Mouse (Mus musculus) bone marrow macrophage, adult 2 months (primary cell): ENCODE measurements around the gene Mfng. TPM values are rescaled to one million over a fixed set of nuclear protein-coding genes. Genes with fewer than 3 reads are reported as not detected.

ENCODE experiments used
- H3K27ac ChIP-seq: 2 replicates; pipeline ENCODE4 v1.5.1; 2012; ENCODE audit warnings: low read depth, low read length; ENCODE audit not compliant: insufficient read depth
- H3K4me1 ChIP-seq: 2 replicates; pipeline ENCODE4 v1.6.1; 2012; ENCODE audit warnings: low read length; ENCODE audit not compliant: control insufficient read depth, insufficient read depth
- H3K4me3 ChIP-seq: 2 replicates; pipeline ENCODE4 v1.5.1; 2012; ENCODE audit warnings: mild to moderate bottlenecking, low read length, moderate library complexity; ENCODE audit not compliant: insufficient read depth
- CTCF ChIP-seq: IDR thresholded peaks from 2 replicates; pipeline ENCODE4 v1.5.1; 2012; ENCODE audit warnings: low read depth, mild to moderate bottlenecking, low read length, moderate library complexity
- POLR2A ChIP-seq: IDR thresholded peaks from 2 replicates; pipeline ENCODE4 v1.6.1; 2012; ENCODE audit warnings: mild to moderate bottlenecking, low read depth, low read length, borderline replicate concordance
- polyA plus RNA-seq: library from polyadenylated mRNA; stranded (reverse); fragments of >200 nt; gene quantifications from 2 replicates; pipeline ENCODE4 v1.2.4, GENCODE M21; 2012; ENCODE audit not compliant: missing spikeins, insufficient read depth, insufficient read length

Gene Mfng
- polyA plus RNA-seq, 1 experiment: 16.2 TPM

DNA sequence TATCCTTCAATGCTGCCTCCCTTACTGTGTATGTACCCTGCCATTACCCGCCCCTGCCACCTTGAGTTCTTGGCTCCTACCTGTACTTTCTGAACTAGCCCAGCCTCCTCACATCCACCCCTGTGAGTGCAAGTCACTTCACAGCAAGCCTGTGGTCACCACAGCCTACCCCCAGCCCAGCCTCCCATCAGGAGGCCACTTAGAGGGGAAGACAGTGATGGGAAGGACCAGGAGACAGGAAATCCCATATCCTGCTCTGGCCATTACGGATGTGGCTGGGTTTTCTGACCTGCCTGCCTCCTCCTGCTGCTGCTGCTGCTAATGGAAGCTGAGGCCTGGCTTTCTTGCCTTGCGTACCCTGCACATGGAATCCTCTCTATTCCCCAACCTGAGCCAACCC lies 14.8 kb upstream of the Mfng start:
- H3K4me3 ChIP-seq: no peak overlapping the region
- peaks cover 6% of the 10 kb centered on the region for H3K4me1 ChIP-seq
- no peak overlapping the region for H3K27ac ChIP-seq
- TF ChIP-seq POLR2A (no peak), CTCF (no peak)

- no peak overlapping the region for H3K4me3 ChIP-seq
- H3K4me1 ChIP-seq: peaks cover 6% of the 10 kb centered on the region
- TF ChIP-seq CTCF: no peak
- no peak for TF ChIP-seq POLR2A
- no peak overlapping the region for H3K27ac ChIP-seq
Measured at GRCm38 (mm10) chr15:78787287-78787856, 14.1 kb upstream of the Mfng start.

- H3K4me1 ChIP-seq: peaks cover 6% of the 10 kb centered on the region
- H3K4me3 ChIP-seq: no peak overlapping the region
- no peak for TF ChIP-seq CTCF
- no peak for TF ChIP-seq POLR2A
- no peak overlapping the region for H3K27ac ChIP-seq
Measured at GRCm38 (mm10) chr15:78786411-78786818, 13.1 kb upstream of the Mfng start.

GRCm38 (mm10) chr15:78785961-78786360 lies 12.7 kb upstream of the Mfng start:
- Histone ChIP-seq H3K4me3 (no peak overlapping the region), H3K27ac (no peak overlapping the region), H3K4me1 (peaks cover 6% of the 10 kb centered on the region)
- TF ChIP-seq POLR2A (no peak), CTCF (no peak)

- no peak for TF ChIP-seq POLR2A
- no peak for TF ChIP-seq CTCF
- no peak overlapping the region for H3K27ac ChIP-seq
- H3K4me1 ChIP-seq: no peaks in the 10 kb centered on the region
- no peak overlapping the region for H3K4me3 ChIP-seq
Measured at GRCm38 (mm10) chr15:78785258-78785657, 12.0 kb upstream of the Mfng start.

DNA sequence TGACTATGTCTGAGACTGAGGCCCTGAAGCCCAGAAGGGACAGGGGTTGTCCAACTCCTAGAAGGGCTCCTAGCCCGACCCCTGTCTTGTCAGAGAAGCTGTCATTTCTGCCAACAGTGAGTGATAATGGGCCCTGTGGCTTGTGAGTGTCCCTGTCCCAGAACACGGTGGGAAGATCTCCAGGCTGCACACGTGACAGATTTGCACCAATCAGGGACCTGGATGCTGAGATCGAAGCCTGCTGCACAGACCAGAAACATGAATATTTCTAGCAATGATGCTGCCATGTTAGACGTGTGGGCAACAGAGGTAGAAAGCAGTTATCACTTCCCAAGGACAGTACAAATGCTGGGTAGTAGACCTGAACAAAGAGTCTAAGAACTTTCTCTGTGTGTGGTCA lies 11.2 kb upstream of the Mfng start:
- no peaks in the 10 kb centered on the region for H3K4me1 ChIP-seq
- H3K4me3 ChIP-seq: no peak overlapping the region
- H3K27ac ChIP-seq: no peak overlapping the region
- TF ChIP-seq CTCF (no peak), POLR2A (no peak)

GRCm38 (mm10) chr15:78782348-78783103 lies 9.3 kb upstream of the Mfng start:
- TF ChIP-seq CTCF (no peak), POLR2A (no peak)
- Histone ChIP-seq H3K4me1 (peaks cover 2% of the 10 kb centered on the region; the same call in 1 of the 2 replicates), H3K4me3 (no peak overlapping the region), H3K27ac (no peak overlapping the region)

DNA sequence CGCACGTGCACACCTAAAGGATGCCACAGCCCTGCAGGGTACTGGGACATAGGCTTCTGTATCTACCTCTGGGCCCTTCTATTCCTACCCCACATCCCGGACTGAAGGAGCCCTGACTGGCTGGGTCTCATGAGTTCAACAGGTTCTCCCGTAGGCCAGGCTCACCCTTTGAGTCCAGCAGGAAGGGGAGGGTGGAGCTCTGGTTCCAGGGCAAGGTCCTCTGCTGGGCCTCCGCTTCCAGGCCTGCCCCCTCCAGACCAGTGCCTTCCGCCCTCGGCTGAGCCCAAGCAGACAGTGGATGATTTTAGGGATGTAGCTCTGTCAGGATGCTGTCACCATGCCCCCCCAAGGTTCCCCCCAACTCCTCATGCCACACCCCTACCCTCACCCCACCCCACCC lies 7.6 kb upstream of the Mfng start:
- no peak overlapping the region for H3K27ac ChIP-seq
- H3K4me1 ChIP-seq: peaks cover 2% of the 10 kb centered on the region; the same call in 1 of the 2 replicates
- TF ChIP-seq CTCF: no peak
- no peak for TF ChIP-seq POLR2A
- H3K4me3 ChIP-seq: no peak overlapping the region

DNA sequence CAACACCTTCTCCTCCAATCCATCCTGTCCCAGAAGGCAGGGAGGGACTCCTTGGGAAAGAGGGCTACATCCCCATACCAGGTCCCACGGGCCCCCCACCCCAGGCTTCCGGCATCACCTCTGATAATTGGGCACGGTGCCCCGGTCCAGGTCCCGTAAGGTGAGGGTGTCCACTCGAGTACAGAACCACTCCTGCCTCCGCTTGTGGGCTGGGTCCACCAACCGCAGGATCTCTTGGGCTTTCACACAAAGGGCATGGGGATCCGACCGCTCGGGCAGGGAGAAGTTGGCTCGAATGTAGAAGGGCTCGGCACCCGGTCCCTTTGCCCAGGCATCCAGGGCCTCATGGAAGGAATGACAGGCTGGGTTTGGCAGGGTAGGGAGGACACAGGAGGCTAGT lies 7.1 kb upstream of the Mfng start:
- peaks cover 2% of the 10 kb centered on the region; the same call in 1 of the 2 replicates for H3K4me1 ChIP-seq
- no peak overlapping the region for H3K27ac ChIP-seq
- H3K4me3 ChIP-seq: no peak overlapping the region
- no peak for TF ChIP-seq CTCF
- TF ChIP-seq POLR2A: no peak

- no peak overlapping the region for H3K4me3 ChIP-seq
- no peak overlapping the region for H3K27ac ChIP-seq
- peaks cover 2% of the 10 kb centered on the region; the same call in 1 of the 2 replicates for H3K4me1 ChIP-seq
- TF ChIP-seq CTCF: no peak
- no peak for TF ChIP-seq POLR2A
Measured at GRCm38 (mm10) chr15:78779690-78780089, 6.4 kb upstream of the Mfng start.
